Mouse (Mus musculus) liver, embryonic 14.5 days (tissue): ENCODE measurements around the gene Tmem184a.

Source experiments
- CTCF ChIP-seq: IDR thresholded peaks from 2 replicates; pipeline ENCODE4 v1.5.1; 2016; ENCODE audit warnings: antibody characterized with exemption, low read depth, control low read depth
- EP300 ChIP-seq: IDR thresholded peaks from 2 replicates; pipeline ENCODE4 v1.6.1; 2016; ENCODE audit warnings: antibody characterized with exemption, low read depth

GRCm38 (mm10) chr5:139803601-139804102 is 16.1 kb downstream of the Tmem184a start:
- TF ChIP-seq CTCF (no peak), EP300 (no peak)
